Mouse (Mus musculus) ovary, postnatal 10 days (tissue): Measurements from ENCODE around the gene Mad1l1.

Experiments
- DNase-seq: peaks from one replicate; pipeline ENCODE4 v3.0.0; 2022; ENCODE audit warnings: low spot score

Mad1l1 gene

DNA sequence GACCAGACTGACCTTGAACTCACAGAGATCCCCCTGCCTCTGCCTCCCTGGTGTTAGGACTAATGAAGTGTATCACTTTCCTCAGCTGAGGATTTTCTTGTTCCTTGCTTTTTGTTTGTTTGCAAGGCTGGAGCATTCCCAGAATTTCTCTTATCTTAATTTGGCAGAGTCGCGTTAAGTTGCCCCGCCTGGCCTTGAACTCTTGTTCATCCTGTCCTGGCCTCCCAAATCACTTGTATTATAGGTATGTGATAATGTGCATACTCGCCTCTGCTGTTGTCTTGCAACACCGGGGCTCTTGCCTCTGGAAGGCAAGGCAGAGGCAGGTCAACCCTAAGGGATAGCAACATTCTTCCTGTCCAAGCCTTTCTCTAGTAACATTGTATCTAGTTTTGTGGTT, 2.7 kb upstream of the Mad1l1 start:
- DNase-seq: no peak

DNA sequence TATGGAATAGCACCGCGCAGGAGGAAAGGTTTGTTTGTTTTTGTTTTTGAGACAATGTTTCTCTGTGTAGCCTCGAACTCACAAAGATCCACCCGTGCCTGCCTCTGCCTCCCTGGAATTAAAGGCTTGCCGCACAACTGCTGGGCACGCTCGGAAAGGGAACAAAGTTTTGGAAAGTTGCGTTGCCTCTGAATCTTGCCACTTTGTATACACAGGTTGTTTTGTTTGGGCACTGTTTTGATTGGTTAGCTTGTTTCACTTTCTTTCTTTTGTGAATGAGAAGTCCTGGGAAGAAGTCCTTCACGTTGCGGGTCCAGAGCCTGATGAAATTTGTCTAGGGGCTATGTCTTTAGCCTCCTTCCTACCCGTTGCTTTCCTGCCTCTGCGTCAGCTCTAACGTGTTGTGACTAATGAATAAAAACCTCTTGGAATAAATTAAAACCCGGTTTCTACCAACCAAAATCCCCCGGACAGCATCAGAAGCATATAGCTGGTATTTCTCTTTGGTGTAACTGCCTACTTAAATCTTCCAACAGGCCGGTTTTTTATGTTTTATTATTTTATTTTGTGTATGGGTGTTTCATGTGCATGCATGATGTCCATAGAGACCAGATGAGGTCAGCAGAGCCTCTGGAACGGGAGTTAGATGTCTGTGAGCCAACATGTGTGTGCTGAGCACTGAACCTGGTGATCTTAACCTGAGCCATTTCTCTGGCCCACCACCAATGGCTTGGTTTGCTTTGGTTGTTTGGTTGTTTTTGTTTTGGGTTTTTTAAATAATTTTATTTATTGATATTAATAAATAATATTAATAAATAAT, 614 bp upstream of the Mad1l1 start:
- DNase-seq: no peak

DNA sequence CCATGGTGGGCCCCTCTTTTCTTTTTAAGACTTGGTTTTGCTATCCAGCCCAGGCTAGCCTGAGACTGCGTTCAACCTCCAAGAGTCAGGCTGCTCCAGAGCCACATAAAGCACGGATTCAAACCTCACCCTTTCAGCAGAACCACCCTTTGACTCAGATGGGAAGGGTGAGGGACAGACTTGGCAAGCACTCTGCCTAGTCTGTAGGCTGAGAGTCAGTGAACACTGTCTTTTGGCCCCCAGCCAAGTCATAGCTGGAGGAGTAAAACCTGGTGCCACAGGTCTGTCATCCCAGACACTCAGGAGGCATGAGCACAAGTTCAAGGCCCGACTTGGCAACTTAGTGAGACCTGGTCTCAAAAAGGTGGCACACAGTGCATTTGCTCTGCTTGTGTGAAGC, 4.6 kb downstream of the Mad1l1 start:
- no peak for DNase-seq

DNA sequence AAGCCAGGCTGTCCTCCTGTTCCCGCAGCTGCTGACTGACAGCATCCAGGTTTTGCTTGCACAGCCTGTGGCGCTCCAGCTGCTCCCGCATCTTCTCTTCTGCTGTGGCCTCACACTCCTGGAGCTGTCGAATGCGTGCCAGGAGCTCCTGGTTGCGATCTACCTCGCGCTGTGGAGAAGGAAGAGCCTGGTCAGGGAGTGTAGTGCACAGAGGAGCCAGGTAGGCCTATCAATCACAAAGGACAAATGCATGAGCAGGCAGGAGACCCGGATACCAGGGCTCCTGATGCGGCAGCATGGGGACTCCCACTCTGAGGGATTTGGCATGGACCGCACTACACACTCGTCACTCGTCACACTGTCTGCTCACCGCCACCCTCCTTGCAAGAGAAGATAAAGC, 13.8 kb downstream of the Mad1l1 start:
- no peak for DNase-seq

DNA sequence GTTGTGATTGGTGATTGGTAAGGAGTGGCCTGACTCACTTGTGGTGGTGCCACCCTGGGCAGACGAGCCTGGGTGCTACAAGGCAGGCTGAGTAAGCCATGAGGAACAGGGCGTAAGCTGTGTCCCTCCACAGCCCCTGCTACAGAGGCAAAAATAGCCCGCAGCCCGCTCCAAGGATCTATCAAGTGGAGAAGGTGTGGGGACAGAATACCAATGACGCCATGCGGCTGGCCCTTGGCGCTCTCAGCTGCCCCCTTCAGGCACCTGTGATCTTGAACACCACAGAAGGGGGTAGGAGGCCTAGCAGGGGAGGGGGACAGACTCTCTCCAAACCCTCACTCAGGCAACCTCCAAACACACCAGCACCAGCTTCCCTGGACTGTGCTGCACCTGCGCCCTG, 15.3 kb downstream of the Mad1l1 start:
- DNase-seq: no peak

DNA sequence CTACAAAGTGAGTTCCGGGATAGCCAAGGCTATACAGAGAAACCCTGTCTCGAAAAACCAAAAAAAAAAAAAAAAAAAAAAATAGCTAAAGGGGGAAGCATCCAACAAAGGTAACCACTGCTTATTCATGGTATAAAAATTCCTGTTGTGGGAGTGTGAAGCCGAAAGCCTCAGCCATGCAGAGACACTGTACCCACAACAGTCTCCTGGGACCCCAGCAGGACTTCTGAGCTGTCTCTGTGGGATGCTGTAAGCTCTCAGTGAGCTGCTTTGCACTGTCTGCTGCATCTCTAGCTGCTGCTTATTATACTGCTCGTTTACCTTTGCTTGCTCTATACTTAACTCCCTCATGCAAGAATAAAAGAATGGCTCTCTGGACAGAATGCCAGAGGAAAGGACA, 23.1 kb downstream of the Mad1l1 start:
- DNase-seq: no peak

DNA sequence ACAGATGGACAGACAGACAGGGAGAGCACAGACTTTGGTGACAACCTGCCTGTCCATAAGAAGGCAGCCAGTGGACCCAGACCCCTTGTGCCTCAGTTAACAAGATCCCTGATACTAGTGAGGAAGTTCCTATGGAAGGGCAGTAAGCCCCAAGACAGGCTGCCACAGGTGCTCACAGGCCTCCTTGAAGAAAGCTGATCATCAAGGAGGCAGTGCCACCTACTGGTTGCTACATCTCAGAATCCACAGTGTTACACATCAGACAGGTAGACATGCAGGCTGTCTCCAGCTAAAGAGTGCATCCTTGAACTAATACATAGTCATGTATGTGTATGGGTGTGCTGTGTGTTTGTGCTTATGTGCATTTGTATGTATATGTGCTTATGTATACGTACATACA, 29.2 kb downstream of the Mad1l1 start:
- no peak for DNase-seq

DNA sequence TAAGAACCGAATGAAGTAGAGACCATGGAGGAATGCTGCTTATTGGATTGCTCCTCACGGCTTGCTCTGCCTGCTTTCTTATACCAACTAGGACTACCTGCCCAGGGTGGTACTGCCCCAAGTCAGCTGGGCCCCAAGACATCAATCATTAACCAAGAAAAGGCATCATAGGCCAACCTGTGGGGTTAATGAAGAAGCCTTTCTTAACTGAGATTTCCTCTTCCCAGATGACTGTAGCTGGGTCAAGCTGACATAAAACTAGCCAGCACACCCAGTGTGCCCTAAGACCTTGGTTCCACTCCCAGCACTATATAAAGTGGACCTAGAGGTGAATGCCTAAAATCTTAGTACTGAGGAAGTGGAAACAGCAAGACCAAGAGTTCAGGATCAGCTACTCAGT, 32.2 kb downstream of the Mad1l1 start:
- no peak for DNase-seq

DNA sequence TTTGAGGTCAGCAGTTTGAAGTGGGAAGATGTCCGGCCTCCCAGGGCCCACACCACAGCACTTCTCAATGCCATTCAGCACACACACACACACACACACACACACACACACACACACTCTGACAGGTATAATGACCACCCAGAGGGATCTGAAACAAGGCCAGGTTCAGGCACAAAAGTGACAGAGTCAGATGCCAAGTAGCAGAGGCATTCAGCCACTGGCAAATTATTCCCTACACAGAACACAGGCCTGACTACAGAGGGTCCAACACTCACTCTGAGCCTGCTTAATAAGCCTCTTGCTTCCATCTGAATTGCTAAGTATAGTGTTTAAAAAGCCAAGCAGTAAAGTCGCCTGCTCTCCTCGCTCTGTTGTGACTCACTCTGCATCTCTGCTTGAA, 33.1 kb downstream of the Mad1l1 start:
- no peak for DNase-seq

DNA sequence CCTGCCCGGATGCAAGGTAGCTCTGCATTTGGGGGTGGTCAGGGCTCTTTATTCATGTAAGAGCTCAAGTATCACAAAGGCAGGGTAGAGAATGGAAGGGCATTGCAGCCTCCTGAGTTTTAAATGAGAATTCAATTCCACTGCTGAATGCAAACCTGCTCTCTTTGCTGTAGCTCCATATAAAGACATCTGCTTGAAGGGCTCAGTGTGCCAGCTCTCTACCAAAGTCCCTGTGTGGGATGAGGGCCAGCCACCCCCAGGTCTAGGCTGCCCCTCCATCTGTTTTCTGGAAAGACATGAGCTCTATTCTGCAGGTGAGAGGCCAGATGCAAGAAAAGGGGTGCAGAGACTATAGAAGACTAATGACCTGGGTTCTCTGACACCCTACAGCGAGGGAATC, 36.6 kb downstream of the Mad1l1 start:
- DNase-seq: no peak

DNA sequence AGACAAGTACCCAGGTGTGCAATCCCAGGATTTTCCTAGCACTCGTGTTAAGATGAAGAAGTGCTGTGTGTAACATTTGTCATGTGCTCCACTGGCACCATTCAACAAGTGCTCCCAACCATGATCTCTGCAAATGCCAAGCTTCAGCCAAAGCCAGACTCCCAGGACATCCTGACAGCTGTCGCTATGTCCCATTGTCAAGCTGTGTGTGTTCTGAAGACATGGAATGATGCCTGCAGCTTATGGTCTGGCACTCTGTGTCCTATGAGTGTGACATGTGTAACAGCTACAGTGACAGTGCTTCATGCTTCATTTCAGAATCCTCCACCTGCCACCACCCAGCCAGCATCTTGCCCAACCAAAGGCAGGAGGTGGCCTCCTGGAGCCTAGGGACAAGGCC, 37.3 kb downstream of the Mad1l1 start:
- no peak for DNase-seq

DNA sequence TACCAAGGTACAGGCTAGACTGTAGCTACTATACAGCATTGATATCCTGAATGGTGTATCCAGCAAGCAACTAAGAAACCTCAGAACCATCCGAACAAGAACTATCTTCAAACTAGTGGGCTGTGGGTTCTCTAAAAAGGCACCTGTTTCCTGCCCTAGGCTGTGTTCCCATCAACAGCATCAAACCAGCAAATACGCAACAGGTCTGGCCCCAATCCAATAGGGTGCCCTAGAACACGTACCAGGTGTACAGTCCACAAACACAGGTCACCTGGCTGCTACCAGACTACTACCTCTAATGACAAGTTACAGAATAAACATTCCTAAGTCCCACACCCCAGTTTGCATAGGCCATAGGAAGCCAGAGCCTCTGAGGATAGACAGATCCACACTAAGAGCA, 38.5 kb downstream of the Mad1l1 start:
- no peak for DNase-seq

DNA sequence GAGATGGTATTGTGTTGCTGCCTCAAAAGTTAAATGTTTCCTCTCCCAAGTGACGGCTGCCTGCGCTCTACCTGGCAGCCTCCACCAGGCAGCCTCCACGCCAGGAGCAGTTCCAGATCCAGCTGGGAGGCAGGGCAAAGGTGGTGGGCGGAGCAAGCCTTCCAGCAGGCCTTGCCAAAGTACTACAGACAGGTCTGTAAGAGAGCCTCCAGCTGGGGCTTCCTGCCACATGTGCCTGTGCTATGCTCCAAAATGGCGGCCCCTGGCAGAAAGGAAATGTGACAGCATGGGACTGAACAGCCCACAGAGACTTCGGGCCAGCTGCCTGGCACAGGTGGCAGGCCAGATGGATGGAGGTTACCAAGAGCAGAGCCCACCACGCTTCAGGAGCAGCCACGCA, 39.0 kb downstream of the Mad1l1 start:
- DNase-seq: no peak

DNA sequence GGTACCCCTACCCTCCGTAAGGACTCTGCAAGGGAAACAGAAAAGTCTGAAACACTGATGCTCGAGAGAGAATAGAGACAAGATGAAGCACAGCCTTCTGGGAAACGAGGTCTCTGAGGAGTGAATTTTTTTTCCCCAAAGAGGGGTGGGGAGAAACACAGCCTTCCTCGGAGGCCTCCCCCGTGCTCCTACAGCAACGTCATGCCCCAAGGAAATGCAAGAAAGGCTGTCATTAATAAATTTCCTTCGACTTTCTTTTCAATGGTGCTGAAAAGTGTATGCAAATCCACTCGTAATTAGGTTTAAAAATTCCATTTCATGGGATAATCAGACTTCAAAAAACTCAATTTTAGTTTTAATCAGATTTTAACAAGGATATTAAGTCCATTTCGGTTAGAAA, 41.1 kb downstream of the Mad1l1 start:
- no peak for DNase-seq

DNA sequence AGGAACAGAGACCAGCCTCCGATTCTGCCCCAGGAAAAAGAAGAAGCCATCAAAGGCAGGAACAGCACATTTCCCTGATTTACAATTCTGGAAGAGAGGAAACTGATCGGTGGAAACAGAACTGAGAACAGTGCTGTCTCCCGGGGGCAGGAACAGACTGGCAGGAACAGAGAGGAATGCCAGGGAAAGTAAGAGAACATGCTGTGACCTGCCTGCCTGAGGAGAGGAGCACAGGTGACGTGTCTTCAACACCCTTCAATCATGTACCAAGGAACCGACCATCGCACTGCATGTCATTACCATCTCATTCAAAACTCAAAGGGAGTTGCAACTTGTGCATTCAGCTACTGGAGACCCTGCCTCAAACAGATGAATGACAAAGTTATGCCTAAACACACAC, 44.6 kb downstream of the Mad1l1 start:
- no peak for DNase-seq

DNA sequence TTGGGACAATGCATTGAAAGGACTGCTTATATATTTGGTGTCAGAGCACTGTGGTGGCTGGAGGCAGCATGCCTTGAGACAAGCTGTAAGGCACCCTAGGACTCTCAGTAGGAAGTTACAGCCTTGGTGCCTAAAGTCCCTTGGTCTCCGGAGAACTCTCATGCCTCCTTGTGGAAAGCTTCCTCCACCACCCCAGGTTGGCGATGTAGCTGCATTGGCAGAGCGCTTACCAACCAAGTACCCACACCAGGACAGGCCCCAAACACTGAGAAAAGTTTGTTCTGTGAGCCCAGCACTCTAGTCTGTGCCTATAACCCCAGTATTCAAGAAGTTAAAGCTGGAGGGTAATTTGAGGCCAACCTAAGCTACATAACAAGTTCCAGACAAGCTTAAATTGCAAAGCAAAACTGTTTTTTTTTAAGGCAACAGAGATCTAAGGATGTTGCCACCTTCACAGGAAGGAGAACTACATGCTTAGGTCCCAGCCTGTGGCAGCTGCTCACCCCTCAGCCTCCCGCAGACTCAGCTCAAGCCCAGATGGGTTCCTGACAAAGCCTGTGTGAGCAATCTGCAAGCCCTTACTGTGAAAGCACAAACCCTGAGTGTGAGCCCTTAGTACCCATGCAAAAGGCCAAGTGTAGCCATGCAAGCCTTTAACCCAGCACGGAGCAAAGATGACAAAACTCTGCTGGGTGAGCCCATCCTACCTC, 50.2 kb downstream of the Mad1l1 start:
- no peak for DNase-seq

DNA sequence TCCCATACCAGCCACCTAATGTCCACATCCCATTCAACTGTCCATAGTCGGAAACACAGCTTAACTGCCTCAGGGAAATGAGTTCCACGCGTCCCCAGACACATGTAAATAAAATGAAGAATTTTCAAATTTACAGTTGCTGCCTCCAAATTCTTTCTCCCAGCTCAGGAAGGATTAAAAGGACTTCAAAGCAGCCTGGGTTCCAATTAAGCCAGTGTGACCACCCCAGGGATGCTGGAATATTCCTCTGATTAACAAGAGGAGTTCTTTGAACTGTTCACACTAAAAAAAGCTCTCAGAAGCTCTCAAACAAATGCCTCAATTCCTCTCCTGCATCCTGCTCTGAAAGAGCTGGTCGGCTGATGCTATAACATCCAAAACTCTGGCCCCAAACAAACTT, 53.0 kb downstream of the Mad1l1 start:
- no peak for DNase-seq

DNA sequence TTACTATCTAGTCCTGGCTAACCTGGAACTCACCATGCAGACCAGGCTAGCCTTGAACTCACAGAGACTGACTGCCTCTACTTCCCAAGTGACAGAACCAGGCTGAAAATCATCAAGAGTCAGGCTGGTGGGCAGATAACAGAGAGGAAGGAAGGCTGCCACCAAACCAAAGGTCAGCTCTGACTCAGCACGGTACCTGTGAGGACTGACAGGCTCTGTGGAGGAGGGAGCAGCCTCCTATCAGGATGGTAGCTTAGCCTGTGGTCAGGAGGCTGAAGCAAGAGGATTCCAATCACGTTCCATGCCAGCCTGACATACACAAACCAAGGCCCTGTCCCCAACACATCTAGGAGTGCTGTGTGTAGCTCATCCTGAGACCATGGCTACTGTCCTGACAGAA, 54.3 kb downstream of the Mad1l1 start:
- no peak for DNase-seq

DNA sequence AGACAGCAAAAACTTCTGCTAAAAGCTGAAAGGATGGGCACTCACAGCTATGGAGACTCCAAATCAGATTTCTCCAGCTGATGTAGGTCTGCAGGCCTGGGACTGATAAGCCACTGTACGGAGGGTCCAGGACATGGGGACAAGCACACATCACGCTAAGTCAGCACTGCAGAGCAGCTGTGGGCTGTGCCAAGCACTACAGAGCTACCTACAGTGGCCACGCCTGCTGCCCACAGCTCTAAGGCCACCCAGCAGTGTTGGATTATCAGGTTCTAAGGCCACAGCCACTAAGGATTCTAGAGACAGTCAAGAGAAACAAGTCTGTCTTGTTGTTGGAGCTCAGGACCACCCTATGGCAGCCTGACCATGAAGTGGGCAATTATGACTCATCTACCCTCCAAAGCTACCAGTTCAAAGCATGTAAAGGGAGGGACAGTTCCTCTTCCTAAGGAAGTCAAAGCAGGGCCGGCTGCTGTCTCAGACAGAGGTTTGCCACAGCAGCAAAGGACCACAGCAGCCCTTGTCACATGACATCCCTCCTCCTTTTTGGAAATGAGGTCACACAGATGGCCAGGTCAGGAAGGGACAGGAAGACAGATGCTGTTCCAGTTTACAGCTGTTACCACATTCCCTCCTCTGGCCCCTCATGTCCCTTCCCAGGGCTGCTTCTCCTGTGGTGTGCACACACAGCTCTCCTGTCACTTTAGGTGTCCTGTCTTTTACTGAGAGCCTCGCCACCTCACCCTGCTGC, 56.4 kb downstream of the Mad1l1 start:
- no peak for DNase-seq

DNA sequence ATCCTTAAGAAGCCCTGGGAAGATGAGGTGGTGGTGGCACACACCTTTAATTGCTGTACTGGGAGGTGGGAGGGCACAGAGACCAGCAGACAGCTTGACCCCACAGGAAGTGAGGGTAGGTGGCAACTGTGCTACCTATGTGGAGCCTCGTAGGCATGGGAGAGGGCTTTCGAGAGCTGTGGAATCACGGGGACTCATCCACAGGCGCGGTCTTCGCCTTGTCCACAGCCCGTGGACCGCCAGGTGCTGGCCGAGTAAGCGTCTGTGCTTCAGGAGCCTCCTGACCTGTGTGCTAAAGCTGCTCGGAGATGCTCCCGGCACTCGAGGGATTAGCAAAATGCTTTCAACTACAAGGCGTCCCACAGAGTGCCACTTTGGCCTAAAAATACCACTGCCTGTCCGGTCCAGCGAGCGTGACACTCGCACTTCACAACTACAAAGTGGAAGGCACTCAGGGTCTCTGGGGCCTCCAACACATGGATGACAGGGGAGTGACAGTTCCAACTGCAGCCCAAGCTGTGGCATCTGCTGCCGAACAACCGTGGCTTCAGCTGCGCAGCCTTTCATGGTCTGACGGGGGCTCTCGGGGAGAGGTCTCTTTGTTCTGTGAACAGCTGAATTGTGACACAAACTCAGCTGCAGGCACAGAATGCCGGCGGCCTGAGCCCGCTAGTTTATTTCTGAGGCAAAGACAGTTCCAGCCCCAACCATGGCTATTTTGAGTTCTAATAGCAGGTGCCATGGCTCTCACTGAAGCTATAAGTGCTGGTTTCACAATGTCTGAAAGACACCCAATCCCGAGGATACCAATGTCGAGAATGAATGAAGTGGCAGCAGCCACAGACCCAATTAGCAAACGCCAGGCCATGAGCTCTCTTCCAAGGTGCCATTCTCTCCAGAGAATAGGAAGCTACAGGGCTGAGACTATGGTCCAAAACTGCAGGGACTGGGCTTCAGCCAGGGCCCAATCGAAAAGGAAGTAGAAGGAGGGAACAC, 57.3 kb downstream of the Mad1l1 start:
- no peak for DNase-seq

DNA sequence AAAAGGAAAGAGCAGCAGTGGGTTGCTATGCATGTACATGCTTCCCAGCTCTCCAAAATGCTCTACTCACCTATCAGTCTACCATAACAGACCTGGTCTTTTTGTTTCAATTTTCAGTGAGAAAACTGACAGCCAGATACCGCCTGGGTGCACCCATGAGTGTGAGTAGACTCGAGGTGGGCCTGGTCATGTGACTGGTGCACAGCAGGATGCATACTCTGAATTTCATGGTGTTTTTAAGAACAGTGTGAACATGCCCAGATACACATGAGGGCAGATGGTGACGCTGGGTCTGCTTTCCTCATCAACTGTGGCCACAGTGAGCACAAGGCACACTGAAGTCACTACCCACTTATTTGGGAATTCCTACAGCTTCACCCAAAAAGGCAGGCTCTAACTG, 59.0 kb downstream of the Mad1l1 start:
- DNase-seq: no peak

DNA sequence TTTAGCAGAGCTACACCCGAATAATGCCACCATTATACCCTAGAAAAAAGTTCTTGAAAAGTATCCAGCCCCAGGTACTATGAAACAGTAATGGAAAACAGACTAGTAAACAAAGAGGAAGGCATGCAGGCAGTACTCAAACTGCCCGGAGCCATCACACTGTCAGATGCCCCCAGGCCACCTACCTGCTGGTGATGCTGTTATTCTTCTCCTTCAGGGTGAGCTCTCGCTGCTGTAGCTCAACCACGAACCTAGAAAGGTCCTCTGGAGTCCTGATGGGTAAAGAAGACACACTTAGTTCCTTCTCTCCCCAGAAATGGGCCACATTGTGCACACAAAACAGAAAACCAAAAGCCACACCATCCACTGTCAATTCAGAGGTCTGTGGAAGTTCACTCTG, 60.0 kb downstream of the Mad1l1 start:
- DNase-seq: no peak
